Mouse (Mus musculus): ENCODE measurements around the gene Pi4k2a. TPM values are rescaled to one million over a fixed set of nuclear protein-coding genes. Genes with fewer than 3 reads are reported as not detected.

Pi4k2a gene
- polyA plus RNA-seq, 1 experiment from 2014 or later, result 47.2 TPM

- ATAC-seq, result no peak
- no peaks in the 10 kb centered on the region for H3K9me3 ChIP-seq (ENCODE audit: control insufficient read depth)
- H3K4me2 ChIP-seq (replicated peaks; ENCODE audit: low read depth), result no peak overlapping the region
- H3K27me3 ChIP-seq (replicated peaks; ENCODE audit: control insufficient read depth, insufficient read depth, low read length), result no peaks in the 10 kb centered on the region
- no peak overlapping the region for H3K9ac ChIP-seq (ENCODE audit: low read depth, low read length)
- H3K4me1 ChIP-seq (replicated peaks; ENCODE audit: control insufficient read depth, insufficient read depth, low read length), result no peaks in the 10 kb centered on the region
- no peak overlapping the region for H3K27ac ChIP-seq (ENCODE audit: low read depth, low read length)
- H3K4me3 ChIP-seq (ENCODE audit: low read depth, low read length), result no peak overlapping the region
- TF ChIP-seq CTCF (IDR thresholded peaks at IDR 0.05; ENCODE audit: low read depth), result peak; percentile 37; the same call in 1 of the 2 replicates
- WGBS, result 37% methylated on average over 13 of the region's 13 CpGs
- H3K36me3 ChIP-seq (ENCODE audit: control insufficient read depth, insufficient read depth), result no peaks in the 10 kb centered on the region
Observed at GRCm38 (mm10) chr19:42158246-42159017, 68.2 kb downstream of the Pi4k2a start.

GRCm38 (mm10) chr19:42163764-42164163 is 73.5 kb downstream of the Pi4k2a start, which contains the start of gene Zfyve27:
TSS of gene Zfyve27 (plus strand) at chr19:42163951.
- no peak for TF ChIP-seq CTCF (IDR thresholded peaks at IDR 0.05; ENCODE audit: low read depth)
- 0 out of 2 replicates have a peak, but pooled peaks cover 1% of the 10 kb centered on the region for H3K27me3 ChIP-seq (replicated peaks; ENCODE audit: control insufficient read depth, insufficient read depth, low read length)
- H3K36me3 ChIP-seq (ENCODE audit: control insufficient read depth, insufficient read depth), result no peaks in the 10 kb centered on the region
- ATAC-seq, result no peak
- no peak within 1 kb of the TSS for H3K4me2 ChIP-seq (replicated peaks; ENCODE audit: low read depth)
- H3K4me3 ChIP-seq (ENCODE audit: low read depth, low read length), result no peak within 1 kb of the TSS
- H3K27ac ChIP-seq (ENCODE audit: low read depth, low read length), result no peak within 1 kb of the TSS
- 54% methylated on average over 5 of the region's 5 CpGs for WGBS
- H3K9me3 ChIP-seq (ENCODE audit: control insufficient read depth), result no peaks in the 10 kb centered on the region
- 0 out of 2 replicates have a peak, but pooled peaks cover 4% of the 10 kb centered on the region for H3K4me1 ChIP-seq (replicated peaks; ENCODE audit: control insufficient read depth, insufficient read depth, low read length)
- no peak within 1 kb of the TSS for H3K9ac ChIP-seq (ENCODE audit: low read depth, low read length)

- no peak for TF ChIP-seq CTCF (IDR thresholded peaks at IDR 0.05; ENCODE audit: low read depth)
- WGBS, result 47% methylated on average over 7 of the region's 7 CpGs
- no peak overlapping the region for H3K27ac ChIP-seq (ENCODE audit: low read depth, low read length)
- H3K36me3 ChIP-seq (ENCODE audit: control insufficient read depth, insufficient read depth), result no peaks in the 10 kb centered on the region
- no peak overlapping the region for H3K9ac ChIP-seq (ENCODE audit: low read depth, low read length)
- ATAC-seq, result no peak
- 0 out of 2 replicates have a peak, but pooled peaks cover 4% of the 10 kb centered on the region for H3K4me1 ChIP-seq (replicated peaks; ENCODE audit: control insufficient read depth, insufficient read depth, low read length)
- H3K27me3 ChIP-seq (replicated peaks; ENCODE audit: control insufficient read depth, insufficient read depth, low read length), result 0 out of 2 replicates have a peak, but pooled peaks cover 2% of the 10 kb centered on the region
- no peaks in the 10 kb centered on the region for H3K9me3 ChIP-seq (ENCODE audit: control insufficient read depth)
- no peak overlapping the region for H3K4me3 ChIP-seq (ENCODE audit: low read depth, low read length)
- H3K4me2 ChIP-seq (replicated peaks; ENCODE audit: low read depth), result no peak overlapping the region
Observed at GRCm38 (mm10) chr19:42164188-42164587, 73.9 kb downstream of the Pi4k2a start.

GRCm38 (mm10) chr19:42166130-42166529 is 75.9 kb downstream of the Pi4k2a start:
- Histone ChIP-seq H3K27me3 (replicated peaks; ENCODE audit: control insufficient read depth, insufficient read depth, low read length) (0 out of 2 replicates have a peak, but pooled peaks cover 2% of the 10 kb centered on the region), H3K9ac (ENCODE audit: low read depth, low read length) (no peak overlapping the region), H3K4me3 (ENCODE audit: low read depth, low read length) (no peak overlapping the region), H3K27ac (ENCODE audit: low read depth, low read length) (no peak overlapping the region), H3K36me3 (ENCODE audit: control insufficient read depth, insufficient read depth) (no peaks in the 10 kb centered on the region), H3K4me1 (replicated peaks; ENCODE audit: control insufficient read depth, insufficient read depth, low read length) (0 out of 2 replicates have a peak, but pooled peaks cover 8% of the 10 kb centered on the region), H3K9me3 (ENCODE audit: control insufficient read depth) (no peaks in the 10 kb centered on the region), H3K4me2 (replicated peaks; ENCODE audit: low read depth) (peak overlapping the region; percentile 57)
- ATAC-seq, result 0 out of 2 replicates have a peak, but pooled peaks have one; percentile 26
- 3% methylated on average over 12 of the region's 12 CpGs for WGBS
- TF ChIP-seq CTCF (IDR thresholded peaks at IDR 0.05; ENCODE audit: low read depth), result peak; percentile 96

GRCm38 (mm10) chr19:42166766-42167165 is 76.5 kb downstream of the Pi4k2a start:
- H3K4me3 ChIP-seq (ENCODE audit: low read depth, low read length), result no peak overlapping the region
- peaks cover 15% of the 10 kb centered on the region; the same call in 1 of the 2 replicates for H3K4me1 ChIP-seq (replicated peaks; ENCODE audit: control insufficient read depth, insufficient read depth, low read length)
- H3K9ac ChIP-seq (ENCODE audit: low read depth, low read length), result no peak overlapping the region
- H3K36me3 ChIP-seq (ENCODE audit: control insufficient read depth, insufficient read depth), result no peaks in the 10 kb centered on the region
- H3K9me3 ChIP-seq (ENCODE audit: control insufficient read depth), result no peaks in the 10 kb centered on the region
- no peak overlapping the region for H3K4me2 ChIP-seq (replicated peaks; ENCODE audit: low read depth)
- 49% methylated on average over 3 of the region's 3 CpGs for WGBS
- H3K27ac ChIP-seq (ENCODE audit: low read depth, low read length), result no peak overlapping the region
- H3K27me3 ChIP-seq (replicated peaks; ENCODE audit: control insufficient read depth, insufficient read depth, low read length), result 0 out of 2 replicates have a peak, but pooled peaks cover 2% of the 10 kb centered on the region
- no peak for TF ChIP-seq CTCF (IDR thresholded peaks at IDR 0.05; ENCODE audit: low read depth)
- no peak for ATAC-seq

- no peak overlapping the region for H3K9ac ChIP-seq (ENCODE audit: low read depth, low read length)
- no peaks in the 10 kb centered on the region for H3K36me3 ChIP-seq (ENCODE audit: control insufficient read depth, insufficient read depth)
- no peak overlapping the region for H3K4me3 ChIP-seq (ENCODE audit: low read depth, low read length)
- WGBS, result 71% methylated on average over 9 of the region's 9 CpGs
- no peak overlapping the region for H3K4me2 ChIP-seq (replicated peaks; ENCODE audit: low read depth)
- TF ChIP-seq CTCF (IDR thresholded peaks at IDR 0.05; ENCODE audit: low read depth), result no peak
- H3K9me3 ChIP-seq (ENCODE audit: control insufficient read depth), result no peaks in the 10 kb centered on the region
- ATAC-seq, result no peak
- H3K4me1 ChIP-seq (replicated peaks; ENCODE audit: control insufficient read depth, insufficient read depth, low read length), result peaks cover 16% of the 10 kb centered on the region; the same call in 1 of the 2 replicates
- H3K27ac ChIP-seq (ENCODE audit: low read depth, low read length), result no peak overlapping the region
- H3K27me3 ChIP-seq (replicated peaks; ENCODE audit: control insufficient read depth, insufficient read depth, low read length), result 0 out of 2 replicates have a peak, but pooled peaks cover 2% of the 10 kb centered on the region
Observed at GRCm38 (mm10) chr19:42167489-42167888, 77.2 kb downstream of the Pi4k2a start.

Data from intestine, postnatal 0 days (tissue).